Mouse (Mus musculus) heart, adult 9 months (tissue): ENCODE results near the gene Jakmip3.

Experiments used
- DNase-seq, 2 experiments: peaks; one replicate each; pipeline ENCODE4 v3.0.0; 2022; ENCODE audit warnings: low spot score in 2 of 2

Jakmip3 gene

DNA sequence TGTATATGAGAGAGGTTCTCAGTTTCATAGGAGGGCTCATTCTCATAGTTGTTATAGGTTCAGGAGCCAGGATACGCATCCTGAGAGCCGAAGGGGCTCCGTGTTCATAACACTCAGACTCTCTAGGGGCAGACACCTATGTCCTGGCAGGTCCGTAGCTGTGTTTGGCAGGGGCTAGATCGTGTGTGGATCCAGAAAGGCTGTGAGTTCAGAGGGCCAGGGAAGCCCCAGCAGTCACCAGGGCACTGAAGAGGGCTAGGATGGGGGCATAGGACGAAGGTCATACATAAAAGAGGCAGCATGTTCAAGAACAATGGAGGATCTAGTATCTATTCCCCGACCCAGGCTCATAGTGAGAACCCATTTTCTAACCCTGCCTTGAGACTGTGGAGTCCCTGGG, 154.8 kb downstream of the Jakmip3 start:
- DNase-seq, result no peak

DNA sequence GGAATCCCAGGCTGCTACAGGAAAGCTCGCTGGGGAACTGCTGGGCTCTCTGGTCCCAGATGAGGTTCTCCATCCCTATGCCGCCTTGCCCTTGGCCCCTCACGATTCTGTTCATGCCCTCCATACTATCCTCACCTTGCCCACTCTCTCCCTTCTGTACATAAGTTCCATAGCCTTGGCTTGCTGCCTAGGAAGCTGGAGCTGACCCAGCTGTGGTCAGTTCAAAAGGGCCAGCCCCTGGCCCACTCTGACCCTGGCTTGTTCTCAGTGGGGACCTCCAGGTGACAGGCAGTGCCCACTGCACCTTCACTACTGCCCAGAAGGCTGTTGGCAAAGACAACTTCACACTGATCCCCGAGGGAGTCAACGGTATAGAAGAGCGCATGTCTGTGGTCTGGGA, 155.9 kb downstream of the Jakmip3 start:
- DNase-seq, result no peak

DNA sequence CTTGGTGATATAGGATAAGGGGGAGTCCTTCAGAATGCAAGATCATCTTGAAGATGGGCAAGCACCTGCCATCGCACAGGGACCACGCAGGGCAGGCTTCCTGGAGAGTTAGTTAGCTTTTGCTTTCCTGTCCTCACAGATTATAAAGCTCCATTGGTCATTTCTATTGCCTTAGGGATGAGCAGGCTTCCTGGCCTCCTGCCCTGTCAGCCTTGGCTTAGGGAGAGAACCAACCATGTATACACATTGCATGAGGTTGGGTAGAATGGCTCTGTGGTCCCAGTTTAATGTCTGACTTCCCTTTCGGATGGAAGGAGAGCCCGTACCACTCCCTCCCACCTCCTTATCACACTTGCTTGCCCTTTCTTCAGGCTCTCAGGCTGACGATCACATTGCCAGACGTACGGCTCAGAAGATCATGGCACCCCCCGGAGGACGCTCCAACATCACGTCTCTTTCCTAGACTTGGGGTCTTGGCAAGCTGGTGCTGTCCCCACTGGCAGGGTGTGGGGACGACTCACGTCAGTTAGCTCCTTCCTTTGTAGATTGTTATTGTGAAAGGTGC, 160.1 kb downstream of the Jakmip3 start:
- no peak for DNase-seq

DNA sequence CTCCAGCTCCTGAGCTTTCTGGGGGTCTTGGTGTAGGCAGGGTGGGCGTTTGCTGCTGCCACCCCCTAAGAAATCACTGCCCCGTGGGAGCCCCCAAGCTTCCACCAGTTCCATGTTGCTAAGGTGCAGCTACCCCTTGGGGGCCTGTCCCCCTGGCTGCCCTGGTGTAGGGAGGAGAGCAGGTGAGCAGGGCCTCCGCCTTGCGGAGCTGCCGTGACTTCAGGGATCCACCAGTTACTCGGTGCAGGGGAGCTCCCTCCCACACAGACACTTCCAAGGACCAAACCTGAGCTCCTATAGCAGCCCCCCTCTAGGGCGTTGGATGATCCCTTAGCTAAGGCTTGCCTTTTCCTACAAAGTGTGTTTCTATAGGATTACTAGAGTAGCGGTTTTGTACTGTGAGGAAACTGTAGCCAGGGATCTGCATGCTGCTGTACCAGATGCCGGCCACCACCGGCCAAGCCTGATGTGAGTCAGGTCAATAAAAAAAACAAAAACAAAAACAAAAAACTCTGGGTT, 160.8 kb downstream of the Jakmip3 start:
- no peak for DNase-seq

DNA sequence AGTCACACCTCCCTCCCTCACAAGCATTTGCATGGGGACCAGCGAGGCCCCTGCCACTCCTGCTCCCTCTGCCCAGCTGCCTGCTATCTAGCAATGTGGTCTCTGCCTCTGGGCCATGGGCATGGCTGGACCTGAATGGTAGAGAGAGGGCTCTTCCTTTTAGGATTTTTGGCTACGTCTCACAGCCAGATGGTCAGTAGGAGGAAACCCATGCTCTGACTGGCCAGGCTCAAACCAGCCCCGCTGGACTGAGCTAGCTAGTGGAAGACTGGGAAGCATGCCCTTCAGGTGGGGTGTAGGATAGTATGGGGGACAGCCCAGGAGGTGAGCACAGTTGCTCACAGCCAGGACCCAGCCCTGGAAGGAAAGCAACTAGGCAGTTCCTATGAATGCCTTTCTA, 161.3 kb downstream of the Jakmip3 start:
- no peak for DNase-seq

DNA sequence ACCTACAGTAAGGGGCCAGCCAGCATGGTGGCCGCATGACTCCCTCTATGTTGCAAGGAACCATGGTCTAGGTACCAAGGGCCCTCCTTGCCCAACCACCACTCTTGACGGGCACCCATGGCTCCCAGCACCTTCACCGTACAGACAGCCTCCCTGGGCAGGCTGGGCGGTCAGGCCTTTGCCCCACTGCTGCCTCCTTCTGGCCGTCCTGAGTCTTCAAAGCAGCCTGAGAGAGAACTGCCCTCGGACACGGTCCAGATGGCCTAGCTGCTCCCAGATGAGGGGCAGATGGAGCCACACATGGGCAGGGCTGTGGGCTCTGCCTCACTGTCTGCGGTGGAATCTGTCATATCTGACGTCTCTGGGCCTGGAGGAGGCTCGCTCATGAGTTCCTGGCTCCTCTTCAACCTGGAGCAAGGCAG, 163.4 kb downstream of the Jakmip3 start:
- no peak for DNase-seq

DNA sequence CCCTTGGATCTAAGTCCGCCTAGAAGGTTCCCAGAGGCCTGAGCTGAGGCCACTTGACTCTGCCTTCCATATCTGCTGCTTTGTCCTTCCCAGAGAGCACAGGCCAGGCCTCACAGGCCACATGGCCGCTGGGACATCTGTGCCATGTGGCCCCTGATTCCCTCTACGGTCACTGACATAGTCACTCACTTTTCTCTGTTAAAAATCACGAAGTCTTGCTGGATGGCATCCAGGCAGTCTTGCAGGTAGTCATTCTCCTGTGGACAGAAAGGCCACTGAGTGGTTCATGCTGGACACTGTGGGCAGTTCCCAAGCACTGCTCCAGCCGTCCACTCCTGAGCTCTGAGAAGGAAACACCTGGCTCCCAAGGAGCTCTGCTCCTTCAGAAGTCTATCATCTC, 164.5 kb downstream of the Jakmip3 start:
- DNase-seq, result no peak

DNA sequence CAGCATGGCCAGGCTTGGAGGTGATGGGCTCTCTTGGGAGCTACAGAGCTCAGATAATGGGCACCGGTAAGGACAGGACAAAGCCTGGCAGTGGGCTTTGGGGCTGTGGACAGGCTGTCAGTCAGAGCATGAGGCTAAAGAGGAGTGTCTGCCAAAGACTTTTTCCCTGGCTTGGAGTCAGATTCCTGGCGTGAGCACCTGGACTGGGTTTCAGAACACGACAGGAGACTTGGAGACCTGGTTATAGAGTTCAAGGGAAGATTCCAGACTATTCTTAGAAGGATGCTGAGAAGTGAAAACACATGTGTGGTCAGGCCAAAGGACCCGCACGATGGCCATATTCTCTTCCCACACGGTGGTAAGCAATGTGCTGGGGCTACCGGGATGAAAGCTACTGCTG, 165.2 kb downstream of the Jakmip3 start:
- no peak for DNase-seq

DNA sequence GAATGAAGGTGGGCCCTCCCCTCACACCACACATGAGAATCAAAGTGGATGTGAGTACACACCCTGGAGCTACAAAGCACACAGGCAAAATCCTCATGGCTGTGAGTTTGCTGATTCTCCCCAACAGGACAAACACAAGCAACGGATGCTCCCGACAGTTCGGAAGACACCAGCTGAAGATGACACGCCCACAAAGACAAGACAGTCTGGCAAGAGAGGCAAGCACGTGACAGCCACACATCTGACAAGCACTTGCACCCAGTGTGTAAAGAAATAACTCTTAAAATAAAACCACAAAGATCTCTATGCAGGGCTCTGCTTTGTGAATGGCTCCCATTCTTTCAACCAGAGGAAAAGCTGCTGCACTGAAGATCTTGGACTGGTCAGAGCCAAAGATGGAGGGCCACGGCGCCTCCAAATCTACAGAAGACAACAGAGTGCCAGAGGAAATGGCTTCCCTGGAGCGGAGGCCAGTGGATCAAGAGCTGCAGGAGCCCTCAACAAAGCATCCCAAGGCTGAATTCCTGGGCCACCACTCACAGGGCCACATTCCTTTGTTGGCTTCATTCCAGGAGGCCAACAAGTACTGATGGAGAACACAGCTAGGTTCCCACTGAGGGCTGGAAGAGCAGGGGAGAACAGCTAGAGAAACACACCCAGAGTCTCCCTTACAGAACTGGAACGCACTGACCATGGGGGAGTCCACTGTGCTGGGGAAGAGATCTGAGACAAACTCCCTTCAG, 167.5 kb downstream of the Jakmip3 start:
- no peak for DNase-seq

DNA sequence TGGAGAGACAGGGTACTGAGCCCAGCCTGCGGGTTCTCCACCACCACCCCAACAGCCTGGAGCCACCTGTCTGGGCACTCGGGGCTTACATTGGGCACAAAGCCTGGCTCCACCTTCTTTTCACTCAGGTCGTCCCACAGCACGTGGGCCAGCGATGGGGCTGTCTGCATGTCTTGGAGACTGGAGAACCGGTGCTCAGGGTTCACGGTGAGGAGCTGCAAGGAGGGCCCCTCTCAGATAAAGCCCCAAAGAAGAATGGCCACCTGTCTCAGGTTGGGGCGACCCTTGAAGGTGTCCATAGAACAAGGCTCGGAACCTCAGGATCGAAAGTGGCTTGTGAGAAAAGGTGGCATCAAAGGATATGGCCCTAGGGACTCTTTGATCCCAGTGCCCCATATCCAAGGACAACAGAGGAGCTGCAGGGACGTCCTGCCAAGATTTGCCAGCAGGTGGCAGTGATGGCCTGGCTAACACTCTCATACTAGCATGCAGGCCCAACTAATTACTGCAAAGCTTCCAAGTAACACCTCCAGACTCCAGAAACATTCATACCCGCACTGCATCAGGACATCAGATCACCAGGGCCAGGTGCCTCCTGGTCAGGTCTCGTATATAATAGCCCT, 178.7 kb downstream of the Jakmip3 start:
- peak; percentile 61 to 76 for DNase-seq

DNA sequence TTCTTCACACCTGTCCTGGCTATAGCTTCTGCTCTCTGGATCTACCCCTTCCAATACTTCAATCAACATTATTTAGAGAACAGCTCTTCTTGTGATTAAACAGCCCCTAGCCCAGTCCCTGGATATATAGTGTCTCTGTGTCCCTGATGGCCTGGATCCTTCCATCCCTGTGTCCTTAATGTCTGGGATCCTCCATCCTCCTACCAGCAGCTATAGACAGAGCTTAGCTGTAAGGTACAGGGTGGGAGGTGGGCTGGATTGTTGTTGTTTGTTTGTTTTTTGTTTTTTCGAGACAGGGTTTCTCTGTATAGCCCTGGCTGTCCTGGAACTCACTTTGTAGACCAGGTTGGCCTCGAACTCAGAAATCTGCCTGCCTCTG, 179.2 kb downstream of the Jakmip3 start:
- no peak for DNase-seq

DNA sequence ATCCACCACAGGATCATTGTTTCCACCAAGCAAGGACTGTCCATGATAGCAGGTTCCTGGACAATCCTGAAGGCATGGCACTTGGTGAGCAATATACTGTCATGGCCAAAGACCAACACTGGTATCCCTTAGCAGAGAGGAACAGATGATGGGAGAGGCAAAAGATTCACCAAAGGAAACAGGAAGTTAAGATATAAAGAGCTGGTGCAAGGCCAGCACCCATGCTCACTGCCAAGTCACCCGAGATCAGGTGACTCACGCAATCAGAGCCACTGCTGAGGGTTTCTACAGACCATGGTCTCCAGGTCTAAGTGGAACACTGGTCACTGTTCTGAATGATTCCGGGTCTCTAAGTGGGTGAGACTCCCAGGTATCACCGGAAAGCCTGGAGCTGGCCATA, 185.4 kb downstream of the Jakmip3 start:
- DNase-seq, result no peak

DNA sequence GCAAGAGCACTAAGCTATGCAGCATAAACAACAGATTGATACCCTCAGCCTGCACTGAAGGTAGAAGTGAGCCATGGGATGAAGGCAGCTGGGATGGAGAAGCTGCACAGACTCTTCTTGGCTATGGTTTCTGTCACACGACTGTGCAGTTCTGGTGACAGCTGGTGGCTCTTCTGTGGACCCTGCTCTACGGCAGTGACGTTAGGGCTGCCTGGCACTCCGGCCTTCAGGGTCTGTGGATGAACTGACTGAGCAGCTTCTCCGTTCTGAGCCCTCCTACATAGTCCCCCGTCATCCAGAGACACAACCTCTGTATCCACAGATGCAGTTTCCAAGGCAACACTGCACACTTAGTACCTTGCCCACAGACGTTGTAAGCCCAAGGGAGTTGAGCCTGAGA, 186.0 kb downstream of the Jakmip3 start:
- DNase-seq, result no peak

DNA sequence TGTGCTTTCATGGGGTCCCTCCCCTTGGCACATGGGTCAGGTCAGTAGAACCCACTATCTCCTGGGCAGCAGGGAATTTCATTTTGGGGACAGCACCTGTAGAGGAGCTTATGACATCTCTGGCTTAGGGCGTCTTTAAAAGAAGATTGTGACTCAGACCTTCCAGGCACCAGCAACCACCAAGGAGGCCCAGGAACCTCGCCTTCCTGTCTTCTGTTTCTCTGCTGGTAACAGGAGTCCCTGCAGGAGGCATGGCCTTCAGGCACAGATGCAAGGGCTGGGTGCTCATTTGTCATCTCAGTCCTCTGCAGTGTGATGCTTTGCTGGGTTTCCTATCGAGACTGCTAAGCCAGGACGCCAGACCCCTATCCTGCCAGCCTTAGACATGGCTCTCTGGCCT, 188.5 kb downstream of the Jakmip3 start:
- no peak for DNase-seq

DNA sequence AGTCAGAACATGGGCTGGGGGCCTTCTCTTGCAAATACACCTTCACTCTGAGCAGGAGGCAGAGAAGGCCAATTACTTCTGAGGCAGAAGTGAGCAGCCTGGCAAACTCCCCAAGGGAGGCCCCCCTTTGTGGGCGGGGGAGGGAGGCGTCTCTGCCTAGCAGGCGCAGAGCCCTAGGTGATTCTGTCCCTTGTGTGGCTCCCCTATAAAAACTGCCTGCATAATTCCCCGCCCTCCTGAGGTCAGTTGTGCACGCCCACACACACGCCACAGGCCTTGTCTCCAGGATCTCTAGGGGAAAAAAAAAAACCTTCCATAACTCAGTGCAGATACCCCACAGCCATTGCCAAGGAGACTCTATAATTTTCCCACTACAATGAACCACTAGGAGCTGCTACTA, 189.8 kb downstream of the Jakmip3 start:
- DNase-seq, result no peak

DNA sequence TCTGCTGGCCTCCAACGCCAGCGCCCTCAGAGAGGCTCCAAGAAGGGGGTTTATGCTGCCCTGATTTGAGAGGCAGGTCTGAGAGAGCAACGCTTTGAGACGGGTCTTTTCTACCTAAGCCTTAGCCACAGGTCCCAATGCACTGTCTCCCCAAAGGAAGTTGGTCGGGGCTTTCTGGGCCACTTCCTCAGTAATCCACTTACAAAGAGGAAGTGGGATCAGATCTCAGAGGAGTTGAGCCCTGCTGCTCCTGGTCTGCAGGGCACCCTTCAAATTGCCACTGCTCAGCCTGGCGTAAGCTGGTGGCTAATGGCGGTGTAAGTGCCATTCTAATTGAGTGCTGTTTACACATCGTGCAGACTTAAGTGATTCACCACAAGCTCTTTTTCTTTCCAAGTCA, 191.0 kb downstream of the Jakmip3 start:
- DNase-seq, result no peak

DNA sequence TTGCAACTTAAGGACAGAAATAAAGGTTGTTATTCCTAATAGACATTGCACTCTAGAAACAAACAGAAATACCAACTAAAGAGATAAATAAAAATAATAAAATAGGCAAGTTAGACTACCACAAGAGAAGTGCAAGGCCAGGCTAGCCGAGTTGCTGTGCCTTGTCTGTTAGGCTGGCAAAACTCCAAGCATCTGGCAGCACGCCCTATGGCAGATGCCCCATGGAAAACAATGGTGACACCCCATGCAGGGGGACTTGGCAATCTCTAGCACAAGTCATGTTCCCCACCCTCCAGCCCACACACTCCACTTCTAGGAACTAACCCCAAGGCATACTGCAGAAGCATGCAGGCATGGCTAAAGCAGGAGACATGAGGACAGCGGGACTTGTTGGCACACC, 192.9 kb downstream of the Jakmip3 start:
- no peak for DNase-seq
